8 mouse cellular contexts compared by ENCODE assay signal in the genomic region with DNA sequence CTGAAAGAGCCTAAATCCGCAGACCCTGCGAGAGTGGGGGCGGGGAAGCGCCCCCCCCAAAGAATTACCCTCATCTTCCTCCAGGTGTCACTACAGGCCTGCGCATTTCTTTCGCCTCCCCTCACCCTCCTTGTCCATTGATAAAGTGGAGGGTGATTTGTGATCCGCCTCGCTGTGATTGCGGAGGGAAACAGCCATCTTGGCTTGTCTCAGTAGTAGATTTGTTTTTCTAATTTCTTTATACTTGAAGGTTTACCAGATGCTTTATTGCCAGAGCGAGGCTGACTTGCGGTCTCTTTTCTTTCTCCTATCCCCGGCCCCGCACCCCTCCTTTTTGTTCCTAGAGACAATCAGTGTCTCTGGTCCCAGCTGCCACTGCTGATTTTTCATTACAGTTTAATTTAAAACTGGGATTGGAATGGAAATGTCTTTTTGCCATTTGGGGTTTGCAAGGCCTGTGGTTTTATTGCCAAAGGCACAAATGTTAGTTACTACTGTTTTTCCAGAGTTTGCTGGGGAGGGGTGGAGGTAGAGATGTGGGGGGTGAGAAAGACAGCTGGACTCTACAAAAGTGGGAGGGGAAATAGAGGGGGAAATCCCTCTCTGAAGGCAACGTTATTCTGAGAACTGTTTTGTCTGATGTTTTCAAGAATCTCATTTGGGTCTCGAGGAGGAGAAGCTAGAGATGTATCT.
A peak's percentile ranks its signal among the peaks of the same experiment; 100 is the strongest.
DNase-seq lines count a peak whose midpoint lies in the region; ATAC-seq and TF ChIP-seq lines count a peak whose summit lies in the region.

No protein-coding gene starts in this region.

- no peak for TF ChIP-seq EP300 in stomach, postnatal 0 days (optimal IDR thresholded peaks at IDR 0.05)

- TF ChIP-seq CTCF in cortical plate, adult 2 months (IDR thresholded peaks at IDR 0.05; ENCODE audit: extremely low read depth, insufficient read depth, low read length): peak; percentile 65
- peak; percentile 80 for TF ChIP-seq CTCF in stomach, postnatal 0 days (IDR thresholded peaks at IDR 0.05; ENCODE audit: low read depth)

- no peak; the same call in 1 of the 2 replicates for ATAC-seq in intestine, embryonic 14.5 days (replicated peaks; ENCODE audit: low FRiP score, low TSS enrichment, low read depth)
- peak; percentile 76 for ATAC-seq in midbrain, embryonic 14.5 days (ENCODE audit: low FRiP score, low TSS enrichment)
- no peak for ATAC-seq in stomach, postnatal 0 days (ENCODE audit: low FRiP score, low TSS enrichment)

- no peak overlapping the region for H3K9ac ChIP-seq in intestine, embryonic 14.5 days (ENCODE audit: low read length)
- H3K9ac ChIP-seq in midbrain, embryonic 14.5 days (replicated peaks; ENCODE audit: low read length): no peak overlapping the region; the same call in 1 of the 2 replicates
- H3K9ac ChIP-seq in stomach, postnatal 0 days (ENCODE audit: low read length): no peak overlapping the region

- WGBS in intestine, embryonic 14.5 days: 9% methylated on average over 15 of the region's 15 CpGs
- WGBS in midbrain, embryonic 14.5 days: 3% methylated on average over 15 of the region's 15 CpGs
- 22% methylated on average over 15 of the region's 15 CpGs for WGBS in stomach, postnatal 0 days

- no peaks in the 10 kb centered on the region for H3K4me1 ChIP-seq in cortical plate, adult 2 months (ENCODE audit: control insufficient read depth, insufficient read depth, low read length)
- H3K4me1 ChIP-seq in intestine, embryonic 14.5 days (replicated peaks; ENCODE audit: control insufficient read depth, insufficient read depth, low read length): peaks cover 63% of the 10 kb centered on the region
- H3K4me1 ChIP-seq in midbrain, embryonic 14.5 days (ENCODE audit: control insufficient read depth, insufficient read depth, low read length): peaks cover 49% of the 10 kb centered on the region
- no peaks in the 10 kb centered on the region; the same call in 1 of the 2 replicates for H3K4me1 ChIP-seq in stomach, postnatal 0 days (replicated peaks; ENCODE audit: control insufficient read depth, insufficient read depth)

- peak; percentile 93 for DNase-seq in heart, adult 11 months
- no peak for DNase-seq in heart, postnatal 25 days (ENCODE audit: low spot score)
- peak; percentile 10 to 13 for DNase-seq in gastrocnemius, adult 8-10 months (ENCODE audit: low spot score in 2 of 2)
- peak; percentile 79 for DNase-seq in intestine, embryonic 14.5 days (ENCODE audit: low spot score)
- DNase-seq in left cerebral cortex, postnatal 25 days (ENCODE audit: low spot score in 2 of 2): peak; percentile 33 to 48
- peak; percentile 87 for DNase-seq in midbrain, embryonic 14.5 days
- peak; percentile 49 for DNase-seq in stomach, postnatal 0 days (ENCODE audit: low spot score)

- intact Hi-C loops in heart, postnatal 25 days (cut with DNase I): loop anchor here (2.0 to 5.0 kb wide), 2 partner anchors 1825 to 1848 kb away; no protein-coding TSS in a partner anchor
- intact Hi-C loops in left cerebral cortex, postnatal 25 days (cut with DNase I): loop anchor here (5.0 kb wide), 2 partner anchors 238 to 1563 kb away; partner anchors contain the start of gene Nrp2

- no peaks in the 10 kb centered on the region for H3K27me3 ChIP-seq in intestine, embryonic 14.5 days (replicated peaks; ENCODE audit: control insufficient read depth, insufficient read depth, low read length)
- H3K27me3 ChIP-seq in midbrain, embryonic 14.5 days (ENCODE audit: control insufficient read depth, insufficient read depth, low read length): no peaks in the 10 kb centered on the region
- no peaks in the 10 kb centered on the region for H3K27me3 ChIP-seq in stomach, postnatal 0 days (ENCODE audit: control insufficient read depth, insufficient read depth, low read length)

- no peaks in the 10 kb centered on the region for H3K36me3 ChIP-seq in intestine, embryonic 14.5 days (ENCODE audit: control insufficient read depth, insufficient read depth, low read length)
- H3K36me3 ChIP-seq in midbrain, embryonic 14.5 days (ENCODE audit: control insufficient read depth, insufficient read depth, low read length): no peaks in the 10 kb centered on the region
- no peaks in the 10 kb centered on the region for H3K36me3 ChIP-seq in stomach, postnatal 0 days (ENCODE audit: control insufficient read depth, insufficient read depth, low read length)

- no peak for TF ChIP-seq POLR2A in cortical plate, adult 2 months (IDR thresholded peaks at IDR 0.05; ENCODE audit: extremely low read depth, insufficient read depth, low read length)

- H3K4me3 ChIP-seq in cortical plate, adult 2 months (ENCODE audit: insufficient read depth, low read length): 0 out of 2 replicates have a peak overlapping the region, but pooled peaks have one; percentile 1
- H3K4me3 ChIP-seq in intestine, embryonic 14.5 days (ENCODE audit: low read depth, low read length): no peak overlapping the region
- peak overlapping the region; percentile 26 for H3K4me3 ChIP-seq in midbrain, embryonic 14.5 days (replicated peaks; ENCODE audit: low read depth, low read length)
- H3K4me3 ChIP-seq in stomach, postnatal 0 days (ENCODE audit: low read depth, low read length): no peak overlapping the region

- no peak overlapping the region for H3K27ac ChIP-seq in cortical plate, adult 2 months (ENCODE audit: insufficient read depth, low read length)
- H3K27ac ChIP-seq in intestine, embryonic 14.5 days (ENCODE audit: low read depth): peak overlapping the region; percentile 80
- peak overlapping the region; percentile 80 for H3K27ac ChIP-seq in midbrain, embryonic 14.5 days (replicated peaks; ENCODE audit: low read depth, low read length)
- H3K27ac ChIP-seq in stomach, postnatal 0 days (replicated peaks): no peak overlapping the region

- no peaks in the 10 kb centered on the region for H3K9me3 ChIP-seq in intestine, embryonic 14.5 days (ENCODE audit: control insufficient read depth, low read length)
- H3K9me3 ChIP-seq in midbrain, embryonic 14.5 days (ENCODE audit: control insufficient read depth, low read length): no peaks in the 10 kb centered on the region
- no peaks in the 10 kb centered on the region for H3K9me3 ChIP-seq in stomach, postnatal 0 days (ENCODE audit: control insufficient read depth, low read length)

- peak overlapping the region; percentile 43 for H3K4me2 ChIP-seq in intestine, embryonic 14.5 days (ENCODE audit: low read length)
- peak overlapping the region; percentile 54 for H3K4me2 ChIP-seq in midbrain, embryonic 14.5 days (ENCODE audit: low read length)
- H3K4me2 ChIP-seq in stomach, postnatal 0 days (replicated peaks; ENCODE audit: low read depth): peak overlapping the region; percentile 21

Comparison
In these comparisons a context has a peak if more than half of its experiments do, and no peak if none do; other contexts are left out.
1. H3K27ac ChIP-seq: peak in intestine, embryonic 14.5 days (single experiment) and midbrain, embryonic 14.5 days (single experiment); none in cortical plate, adult 2 months (single experiment) and stomach, postnatal 0 days (single experiment).
2. H3K4me3 ChIP-seq: peak in cortical plate, adult 2 months (single experiment) and midbrain, embryonic 14.5 days (single experiment); none in intestine, embryonic 14.5 days (single experiment) and stomach, postnatal 0 days (single experiment).
3. Peak in every context shown above with its lines, with median percentiles within 50 percentile points of each other: H3K4me2 ChIP-seq.